ENCODE assay signal across 9 mouse cellular contexts in genomic region chr16:60538233-60538632, GRCm38 (mm10).
DNase-seq lines count a peak whose midpoint lies in the region; ATAC-seq and TF ChIP-seq lines count a peak whose summit lies in the region.
"Had no signal": no experiment of that assay in that cellular context is flagged by ENCODE, and none has a peak within 500 bp of the region (broad histone marks: within the 10 kb centered on the region; RNA-seq: fewer than 3 reads in every experiment).

No protein-coding gene starts in this region.

- H3K36me3 ChIP-seq in limb, embryonic 11.5 days (ENCODE audit: control insufficient read depth, insufficient read depth, low read length): no peaks in the 10 kb centered on the region
- no peaks in the 10 kb centered on the region for H3K36me3 ChIP-seq in limb, embryonic 10.5 days
- H3K36me3 ChIP-seq in forebrain, embryonic 12.5 days (replicated peaks): no peaks in the 10 kb centered on the region

- peak in 1 of 2 experiments; percentile 8 for DNase-seq in cerebellum, adult 2 months
- DNase-seq in cerebellum, adult 11-12 months: no peak
- peak; percentile 23 for DNase-seq in limb, embryonic 11.5 days (ENCODE audit: low spot score)
- DNase-seq in limb, embryonic 10.5 days (ENCODE audit: low spot score): no peak
- DNase-seq in retina, adult 2 months (ENCODE audit: low read depth, low spot score): peak; percentile 6
- DNase-seq in urinary bladder, postnatal 14 days (ENCODE audit: low spot score): no peak

- H3K9me3 ChIP-seq in limb, embryonic 11.5 days (ENCODE audit: control insufficient read depth, low read length): no peaks in the 10 kb centered on the region
- H3K9me3 ChIP-seq in limb, embryonic 10.5 days (replicated peaks): no peaks in the 10 kb centered on the region
- H3K9me3 ChIP-seq in forebrain, embryonic 12.5 days: no peaks in the 10 kb centered on the region

- no peak overlapping the region for H3K4me3 ChIP-seq in cerebellum, adult 2 months (replicated peaks; ENCODE audit: insufficient read depth, low read depth, low read length)
- no peak overlapping the region for H3K4me3 ChIP-seq in limb, embryonic 11.5 days (ENCODE audit: low read depth, low read length)
- no peak overlapping the region for H3K4me3 ChIP-seq in limb, embryonic 10.5 days
- H3K4me3 ChIP-seq in forebrain, embryonic 12.5 days (replicated peaks): no peak overlapping the region

- TF ChIP-seq CTCF in cerebellum, adult 2 months (IDR thresholded peaks at IDR 0.05; ENCODE audit: borderline replicate concordance, insufficient read depth, low read depth, low read length): peak; percentile 21; the same call in 1 of the 2 replicates

- no peaks in the 10 kb centered on the region for H3K4me1 ChIP-seq in cerebellum, adult 2 months (ENCODE audit: control insufficient read depth, insufficient read depth, low read length)
- H3K4me1 ChIP-seq in limb, embryonic 11.5 days (ENCODE audit: control insufficient read depth, insufficient read depth, low read length): no peaks in the 10 kb centered on the region
- H3K4me1 ChIP-seq in limb, embryonic 10.5 days: no peaks in the 10 kb centered on the region
- no peaks in the 10 kb centered on the region for H3K4me1 ChIP-seq in forebrain, embryonic 12.5 days

- no peak overlapping the region for H3K4me2 ChIP-seq in limb, embryonic 11.5 days (ENCODE audit: low read depth, severe bottlenecking)
- no peak overlapping the region for H3K4me2 ChIP-seq in forebrain, embryonic 12.5 days

- no peaks in the 10 kb centered on the region for H3K27me3 ChIP-seq in cerebellum, adult 2 months (ENCODE audit: control insufficient read depth, insufficient read depth, low read length)
- H3K27me3 ChIP-seq in limb, embryonic 11.5 days (ENCODE audit: control insufficient read depth, insufficient read depth, low read length): no peaks in the 10 kb centered on the region
- H3K27me3 ChIP-seq in limb, embryonic 10.5 days (ENCODE audit: low read depth, poor library complexity, severe bottlenecking): no peaks in the 10 kb centered on the region
- no peaks in the 10 kb centered on the region for H3K27me3 ChIP-seq in forebrain, embryonic 12.5 days

- no peak overlapping the region for H3K9ac ChIP-seq in limb, embryonic 11.5 days (ENCODE audit: low read length)
- no peak overlapping the region for H3K9ac ChIP-seq in forebrain, embryonic 12.5 days

- TF ChIP-seq POLR2A in cerebellum, adult 2 months (IDR thresholded peaks at IDR 0.05; ENCODE audit: borderline replicate concordance, insufficient read depth, low read length): no peak

- no peak overlapping the region for H3K27ac ChIP-seq in cerebellum, adult 2 months (ENCODE audit: insufficient read depth, low read length)
- no peak overlapping the region for H3K27ac ChIP-seq in limb, embryonic 11.5 days (replicated peaks; ENCODE audit: low read depth, low read length)
- no peak overlapping the region for H3K27ac ChIP-seq in limb, embryonic 10.5 days
- H3K27ac ChIP-seq in forebrain, embryonic 12.5 days: no peak overlapping the region

- ATAC-seq in limb, embryonic 11.5 days (ENCODE audit: insufficient number of reproducible peaks, low FRiP score, low TSS enrichment, low read depth): no peak; the same call in 1 of the 2 replicates
- peak; percentile 65; the same call in 1 of the 2 replicates for ATAC-seq in forebrain, embryonic 12.5 days (ENCODE audit: low FRiP score)
- no peak for ATAC-seq in monocyte, adult 5-6 weeks (replicated peaks; ENCODE audit: insufficient number of reproducible peaks, low FRiP score, low TSS enrichment, poor library complexity, severe bottlenecking)
- ATAC-seq: intestine, embryonic 16.5 days had no signal

Comparison
In these comparisons a context has a peak if more than half of its experiments do, and no peak if none do; other contexts are left out.
1. DNase-seq: peak in limb, embryonic 11.5 days (single experiment) and retina, adult 2 months (single experiment); none in cerebellum, adult 11-12 months (single experiment), limb, embryonic 10.5 days (single experiment) and urinary bladder, postnatal 14 days (single experiment).